Mouse (Mus musculus): ENCODE results near the gene Nav2.

Gene Nav2

DNA sequence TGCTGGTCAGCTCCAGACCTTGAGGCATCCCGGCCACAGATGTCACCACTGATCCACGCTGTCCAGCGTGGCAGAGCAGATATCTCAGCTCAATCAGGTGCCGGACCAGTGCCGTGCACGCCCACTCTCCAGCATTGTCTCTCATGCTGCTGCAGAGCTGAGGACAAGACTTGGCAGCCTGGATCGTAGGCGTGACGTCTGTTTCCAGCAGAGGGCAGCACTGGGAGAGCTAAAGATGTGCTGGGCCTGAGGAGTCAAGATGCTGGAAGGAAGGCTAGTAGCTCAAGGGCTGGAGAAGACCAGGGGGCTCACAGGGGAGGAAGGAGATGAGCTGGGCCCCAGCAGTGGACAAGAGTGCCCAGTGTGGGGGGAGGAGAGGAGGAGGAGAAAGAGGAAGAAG, 341.5 kb downstream of the Nav2 start:
- peak; percentile 82 to 90 for DNase-seq (ENCODE audit: low spot score in 2 of 2)

DNA sequence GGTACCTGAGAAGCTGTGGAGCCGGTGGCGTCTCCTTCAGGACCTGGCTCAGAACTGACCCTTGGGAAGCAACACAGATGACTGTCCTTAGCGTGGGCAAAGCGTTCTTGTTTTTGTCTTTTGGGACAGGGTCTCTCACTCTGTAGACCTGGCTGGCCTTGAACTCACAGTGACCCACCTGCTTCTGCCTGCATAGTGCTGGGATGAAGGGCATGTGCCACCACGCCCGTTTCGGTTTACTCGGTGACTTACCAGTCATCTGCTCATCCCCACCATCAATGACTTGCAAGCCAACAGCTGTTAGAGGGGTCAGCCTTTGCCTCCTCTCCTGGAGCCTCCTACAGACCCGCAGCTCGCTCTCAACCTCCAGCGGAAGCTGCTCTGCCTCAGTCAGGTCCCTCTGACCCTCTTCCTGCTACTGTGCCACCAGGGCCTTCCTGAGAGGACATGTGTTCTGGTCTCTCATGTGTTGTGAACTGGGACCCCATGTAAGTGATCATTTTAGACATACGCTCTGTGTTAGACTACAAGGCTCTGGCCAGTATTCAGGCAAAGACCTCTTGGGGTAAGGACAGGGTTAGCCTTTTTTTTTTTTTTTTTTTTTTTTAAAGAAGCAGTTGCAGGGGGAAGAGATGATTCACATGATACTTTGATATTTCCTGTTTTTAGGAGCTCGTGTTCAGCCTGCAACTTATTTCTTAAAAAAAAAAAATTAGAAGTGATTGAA, 342.2 kb downstream of the Nav2 start:
- no peak for DNase-seq (ENCODE audit: low spot score in 2 of 2)

GRCm38 (mm10) chr7:49251308-49251638, 342.8 kb downstream of the Nav2 start:
- DNase-seq (ENCODE audit: low spot score in 2 of 2) = no peak

DNA sequence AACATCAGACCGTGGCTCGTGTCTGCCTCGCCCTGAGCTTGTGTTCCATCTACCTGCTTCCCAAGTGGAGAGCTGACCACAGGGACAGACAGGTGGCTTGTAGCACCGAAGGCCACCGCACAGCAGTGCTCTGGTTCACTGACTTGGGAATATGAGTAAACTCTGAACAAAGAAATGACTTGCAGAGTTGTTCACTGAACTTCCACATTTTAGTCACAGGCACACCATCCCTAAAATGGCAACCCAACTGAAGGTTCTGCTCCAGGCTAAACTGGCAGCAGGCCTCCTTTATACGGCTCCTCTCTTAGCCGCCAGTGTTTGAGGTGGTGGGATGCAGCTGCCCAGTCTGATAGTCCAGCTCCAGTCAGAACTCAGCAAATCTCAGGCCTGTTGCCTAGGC, 343.9 kb downstream of the Nav2 start:
- DNase-seq (ENCODE audit: low spot score in 2 of 2) = no peak

DNA sequence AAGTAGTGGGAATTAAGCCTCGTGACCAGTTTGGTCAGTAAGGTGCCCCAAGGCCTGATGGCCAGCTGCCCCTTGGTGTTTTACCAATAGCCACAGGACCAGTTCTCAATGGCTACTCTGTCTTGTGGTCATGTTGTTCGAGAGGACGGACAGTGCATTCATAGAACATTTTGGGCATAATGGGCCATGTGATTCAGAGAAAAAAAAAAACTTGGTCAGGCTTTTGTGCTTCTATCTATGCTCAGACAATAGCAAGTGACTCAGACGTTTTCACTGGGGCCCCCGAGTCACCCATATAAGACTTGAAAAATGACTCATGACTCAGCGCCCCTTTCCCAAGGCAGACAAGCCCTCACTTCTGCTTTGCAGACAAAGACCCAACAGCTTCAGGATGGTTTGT, 344.4 kb downstream of the Nav2 start:
- DNase-seq (ENCODE audit: low spot score in 2 of 2) = no peak

- no peak for DNase-seq (ENCODE audit: low spot score in 2 of 2)
Observed at GRCm38 (mm10) chr7:49255053-49255452, 346.5 kb downstream of the Nav2 start.

GRCm38 (mm10) chr7:49257234-49257906, 348.9 kb downstream of the Nav2 start:
- no peak for DNase-seq (ENCODE audit: low spot score in 2 of 2)

- no peak for DNase-seq (ENCODE audit: low spot score in 2 of 2)
Observed at GRCm38 (mm10) chr7:49258088-49258487, 349.6 kb downstream of the Nav2 start.

DNA sequence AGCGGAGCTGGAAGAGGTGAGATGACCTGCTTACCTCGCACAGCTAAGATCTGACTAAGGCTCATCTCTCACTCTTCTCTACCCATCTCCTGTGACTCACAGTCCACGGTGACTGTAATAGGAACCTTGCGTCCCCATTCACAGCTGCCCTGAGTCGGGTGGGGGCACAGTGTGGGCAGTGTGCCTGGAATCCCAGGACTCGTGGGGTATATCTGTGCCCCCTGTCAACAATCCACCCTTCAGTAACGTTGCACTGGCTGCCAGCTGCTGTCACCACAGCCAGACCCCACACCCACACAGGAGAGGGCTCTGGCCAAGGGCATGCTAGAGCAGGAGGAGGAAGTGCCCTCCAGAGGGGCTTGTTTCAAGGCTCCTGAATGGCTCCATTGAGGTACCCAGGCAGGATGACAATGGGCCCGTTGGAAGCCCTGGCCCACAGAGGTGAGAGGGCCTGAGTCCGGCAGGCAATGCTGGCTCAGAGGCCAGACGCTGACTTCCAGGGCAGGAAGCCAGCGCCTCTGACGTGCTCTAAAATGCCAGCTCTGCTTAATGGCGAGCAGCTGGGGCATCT, 353.5 kb downstream of the Nav2 start:
- peak in 1 of 2 experiments; percentile 69 for DNase-seq (ENCODE audit: low spot score in 2 of 2)

GRCm38 (mm10) chr7:49266422-49266821, 357.9 kb downstream of the Nav2 start:
- peak in 1 of 2 experiments; percentile 69 for DNase-seq (ENCODE audit: low spot score in 2 of 2)

- DNase-seq (ENCODE audit: low spot score in 2 of 2) = no peak
Observed at GRCm38 (mm10) chr7:49267621-49268325, 359.3 kb downstream of the Nav2 start.

DNA sequence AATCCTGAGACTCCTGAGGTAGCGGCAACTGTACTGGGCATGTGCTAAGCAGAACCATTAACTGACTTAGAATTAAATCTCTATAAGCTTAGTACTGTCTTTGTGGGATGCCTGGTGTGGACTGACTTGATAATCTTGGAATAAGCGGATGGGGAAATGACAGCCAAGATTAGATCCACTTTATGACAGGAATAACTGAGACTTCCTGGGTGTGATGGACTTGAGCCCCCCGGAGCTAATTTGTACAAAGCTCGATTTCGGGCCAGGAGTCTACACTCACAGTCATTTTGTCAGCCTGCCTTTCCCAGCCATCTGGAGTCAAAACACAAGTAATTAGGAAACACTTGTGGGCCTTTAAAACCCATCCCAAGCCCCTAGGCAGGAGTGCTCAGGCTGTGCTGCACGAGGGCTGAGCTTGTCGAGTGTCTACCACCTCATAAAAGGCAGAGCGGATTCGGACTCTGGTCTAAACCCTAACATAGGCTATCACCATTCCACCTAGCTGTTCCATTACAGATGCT, 359.9 kb downstream of the Nav2 start:
- DNase-seq (ENCODE audit: low spot score in 2 of 2) = no peak

GRCm38 (mm10) chr7:49270855-49271254, 362.3 kb downstream of the Nav2 start:
- no peak for DNase-seq (ENCODE audit: low spot score in 2 of 2)

- peak; percentile 61 to 84 for DNase-seq (ENCODE audit: low spot score in 2 of 2)
Observed at GRCm38 (mm10) chr7:49272445-49273439, 364.2 kb downstream of the Nav2 start.

- no peak for DNase-seq (ENCODE audit: low spot score in 2 of 2)
Observed at GRCm38 (mm10) chr7:49273907-49274656, 365.6 kb downstream of the Nav2 start.

DNA sequence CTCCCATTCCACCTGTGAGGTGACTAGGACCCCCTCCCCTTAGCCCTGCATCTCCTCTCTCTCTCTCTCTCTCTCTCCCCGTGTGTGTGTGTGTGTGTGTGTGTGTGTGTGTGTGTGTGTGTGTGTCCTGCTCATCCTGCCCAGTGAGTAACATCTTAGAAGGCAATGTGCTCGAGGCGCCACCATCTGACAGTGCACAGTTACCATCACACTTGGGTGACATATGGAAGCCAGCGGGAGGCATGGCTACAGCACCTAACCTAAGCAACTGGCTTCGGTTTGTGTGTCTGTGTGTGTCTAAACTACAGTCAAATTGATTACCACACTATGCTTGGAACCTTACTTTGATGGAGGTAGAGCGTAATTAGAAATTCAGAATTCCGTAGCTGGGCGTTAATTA, 366.2 kb downstream of the Nav2 start:
- no peak for DNase-seq (ENCODE audit: low spot score in 2 of 2)

- no peak for DNase-seq (ENCODE audit: low spot score in 2 of 2)
Observed at GRCm38 (mm10) chr7:49276163-49276562, 367.6 kb downstream of the Nav2 start.

GRCm38 (mm10) chr7:49277685-49278084, 369.2 kb downstream of the Nav2 start:
- DNase-seq (ENCODE audit: low spot score in 2 of 2) = no peak

- DNase-seq (ENCODE audit: low spot score in 2 of 2) = no peak
Observed at GRCm38 (mm10) chr7:49278531-49278930, 370.0 kb downstream of the Nav2 start.

GRCm38 (mm10) chr7:49280427-49280826, 371.9 kb downstream of the Nav2 start:
- no peak for DNase-seq (ENCODE audit: low spot score in 2 of 2)
